Mouse (Mus musculus): ENCODE measurements around the gene Ddn. TPM values are rescaled to one million over a fixed set of nuclear protein-coding genes. Genes with fewer than 3 reads are reported as not detected.

The Ddn gene
- polyA plus RNA-seq, 1 experiment from 2014 or later, result 0.05 TPM

- under 1% methylated on average over 23 of the region's 23 CpGs for WGBS
- 0 out of 2 replicates have a peak, but pooled peaks cover 2% of the 10 kb centered on the region for H3K9me3 ChIP-seq (replicated peaks)
- ATAC-seq, result no peak
- H3K27me3 ChIP-seq, result peaks cover 99% of the 10 kb centered on the region
- H3K27ac ChIP-seq, result no peak overlapping the region
- H3K9ac ChIP-seq, result no peak overlapping the region
- H3K36me3 ChIP-seq (ENCODE audit: poor library complexity, severe bottlenecking), result no peaks in the 10 kb centered on the region
- 0 out of 2 replicates have a peak overlapping the region, but pooled peaks have one; percentile 2 for H3K4me3 ChIP-seq
- H3K4me1 ChIP-seq, result peaks cover 23% of the 10 kb centered on the region
- H3K4me2 ChIP-seq, result no peak overlapping the region
These were observed 18.5 kb downstream of the Ddn start for GRCm38 (mm10) chr15:98790761-98791160.

GRCm38 (mm10) chr15:98789661-98790535 lies 19.4 kb downstream of the Ddn start, which contains the start of gene Wnt1:
Gene Wnt1 (plus strand): TSS chr15:98789857.
- no peak for ATAC-seq
- Histone ChIP-seq H3K9ac (no peak within 1 kb of the TSS), H3K9me3 (replicated peaks) (0 out of 2 replicates have a peak, but pooled peaks cover 4% of the 10 kb centered on the region), H3K27ac (no peak within 1 kb of the TSS), H3K36me3 (ENCODE audit: poor library complexity, severe bottlenecking) (no peaks in the 10 kb centered on the region), H3K4me1 (peaks cover 23% of the 10 kb centered on the region), H3K4me3 (no peak within 1 kb of the TSS; the same call in 1 of the 2 replicates), H3K27me3 (peaks cover 99% of the 10 kb centered on the region), H3K4me2 (no peak within 1 kb of the TSS; the same call in 1 of the 2 replicates)
- under 1% methylated on average over 49 of the region's 51 CpGs for WGBS

- no peak overlapping the region for H3K4me3 ChIP-seq
- 11% methylated on average over 24 of the region's 24 CpGs for WGBS
These were observed 20.2 kb downstream of the Ddn start for GRCm38 (mm10) chr15:98788972-98789660.

GRCm38 (mm10) chr15:98787930-98788329 lies 21.4 kb downstream of the Ddn start:
- WGBS, result 31% methylated on average over 4 of the region's 4 CpGs
- Histone ChIP-seq H3K4me2 (no peak overlapping the region), H3K27ac (no peak overlapping the region), H3K4me1 (peaks cover 19% of the 10 kb centered on the region), H3K9ac (no peak overlapping the region), H3K27me3 (peaks cover 95% of the 10 kb centered on the region), H3K36me3 (ENCODE audit: poor library complexity, severe bottlenecking) (no peaks in the 10 kb centered on the region), H3K9me3 (replicated peaks) (0 out of 2 replicates have a peak, but pooled peaks cover 4% of the 10 kb centered on the region), H3K4me3 (no peak overlapping the region)
- ATAC-seq, result no peak

More at GRCm38 (mm10) chr15:98788972-98789660, 20.2 kb downstream of the Ddn start:
- Histone ChIP-seq H3K36me3 (ENCODE audit: poor library complexity, severe bottlenecking) (no peaks in the 10 kb centered on the region), H3K4me2 (no peak overlapping the region), H3K9me3 (replicated peaks) (0 out of 2 replicates have a peak, but pooled peaks cover 4% of the 10 kb centered on the region), H3K4me1 (peaks cover 23% of the 10 kb centered on the region), H3K9ac (no peak overlapping the region), H3K27me3 (peaks cover 99% of the 10 kb centered on the region), H3K27ac (no peak overlapping the region)
- ATAC-seq, result no peak

GRCm38 (mm10) chr15:98785744-98786143 lies 23.5 kb downstream of the Ddn start:
- Histone ChIP-seq H3K9me3 (replicated peaks) (0 out of 2 replicates have a peak, but pooled peaks cover 4% of the 10 kb centered on the region), H3K4me2 (no peak overlapping the region), H3K27me3 (peaks cover 93% of the 10 kb centered on the region), H3K9ac (no peak overlapping the region), H3K4me1 (peaks cover 9% of the 10 kb centered on the region; the same call in 1 of the 2 replicates), H3K27ac (no peak overlapping the region), H3K4me3 (no peak overlapping the region), H3K36me3 (ENCODE audit: poor library complexity, severe bottlenecking) (no peaks in the 10 kb centered on the region)
- ATAC-seq, result no peak
- 39% methylated on average over 7 of the region's 7 CpGs for WGBS

GRCm38 (mm10) chr15:98781166-98781565 lies 28.1 kb downstream of the Ddn start:
- no peak overlapping the region for H3K27ac ChIP-seq
- no peak for ATAC-seq
- WGBS, result 22% methylated on average over 6 of the region's 6 CpGs
- no peak overlapping the region for H3K9ac ChIP-seq
- peaks cover 93% of the 10 kb centered on the region for H3K27me3 ChIP-seq
- no peak overlapping the region for H3K4me2 ChIP-seq
- no peaks in the 10 kb centered on the region for H3K36me3 ChIP-seq (ENCODE audit: poor library complexity, severe bottlenecking)
- H3K4me1 ChIP-seq, result peaks cover 22% of the 10 kb centered on the region
- no peak overlapping the region for H3K4me3 ChIP-seq
- 0 out of 2 replicates have a peak, but pooled peaks cover 4% of the 10 kb centered on the region for H3K9me3 ChIP-seq (replicated peaks)

GRCm38 (mm10) chr15:98780573-98780972 lies 28.7 kb downstream of the Ddn start:
- no peak overlapping the region for H3K4me2 ChIP-seq
- WGBS, result 3% methylated on average over 13 of the region's 13 CpGs
- no peak for ATAC-seq
- no peak overlapping the region for H3K27ac ChIP-seq
- no peaks in the 10 kb centered on the region for H3K36me3 ChIP-seq (ENCODE audit: poor library complexity, severe bottlenecking)
- H3K4me1 ChIP-seq, result peaks cover 28% of the 10 kb centered on the region
- no peak overlapping the region for H3K4me3 ChIP-seq
- 0 out of 2 replicates have a peak, but pooled peaks cover under 1% of the 10 kb centered on the region for H3K9me3 ChIP-seq (replicated peaks)
- H3K27me3 ChIP-seq, result peaks cover 94% of the 10 kb centered on the region
- H3K9ac ChIP-seq, result no peak overlapping the region

- Histone ChIP-seq H3K4me1 (peaks cover 29% of the 10 kb centered on the region), H3K9me3 (replicated peaks) (no peaks in the 10 kb centered on the region), H3K27ac (no peak overlapping the region), H3K27me3 (peaks cover 94% of the 10 kb centered on the region), H3K36me3 (ENCODE audit: poor library complexity, severe bottlenecking) (no peaks in the 10 kb centered on the region), H3K4me2 (no peak overlapping the region), H3K9ac (no peak overlapping the region), H3K4me3 (no peak overlapping the region)
- WGBS, result 3% methylated on average over 8 of the region's 8 CpGs
- no peak for ATAC-seq
These were observed 29.2 kb downstream of the Ddn start for GRCm38 (mm10) chr15:98780075-98780474.

- Histone ChIP-seq H3K36me3 (ENCODE audit: poor library complexity, severe bottlenecking) (no peaks in the 10 kb centered on the region), H3K27ac (no peak overlapping the region), H3K4me3 (no peak overlapping the region), H3K27me3 (peaks cover 94% of the 10 kb centered on the region), H3K9me3 (replicated peaks) (no peaks in the 10 kb centered on the region), H3K9ac (no peak overlapping the region), H3K4me2 (no peak overlapping the region), H3K4me1 (peaks cover 29% of the 10 kb centered on the region)
- ATAC-seq, result no peak
- WGBS, result 0% methylated on average over 8 of the region's 11 CpGs
These were observed 30.5 kb downstream of the Ddn start for GRCm38 (mm10) chr15:98778806-98779205.

GRCm38 (mm10) chr15:98778191-98778770 lies 31.0 kb downstream of the Ddn start:
- Histone ChIP-seq H3K4me1 (peaks cover 29% of the 10 kb centered on the region), H3K4me2 (peak overlapping the region; percentile 43), H3K36me3 (ENCODE audit: poor library complexity, severe bottlenecking) (no peaks in the 10 kb centered on the region), H3K9ac (no peak overlapping the region), H3K27me3 (peaks cover 99% of the 10 kb centered on the region), H3K27ac (no peak overlapping the region), H3K4me3 (peak overlapping the region; percentile 26), H3K9me3 (replicated peaks) (no peaks in the 10 kb centered on the region)
- no peak for ATAC-seq
- 1% methylated on average over 25 of the region's 25 CpGs for WGBS

GRCm38 (mm10) chr15:98777762-98778161 lies 31.5 kb downstream of the Ddn start, which contains the start of gene Wnt10b:
Gene Wnt10b (minus strand): TSS chr15:98778150.
- Histone ChIP-seq H3K4me1 (peaks cover 31% of the 10 kb centered on the region), H3K4me2 (peak within 1 kb of the TSS; percentile 43), H3K9me3 (replicated peaks) (no peaks in the 10 kb centered on the region), H3K4me3 (peak within 1 kb of the TSS; percentile 26), H3K36me3 (ENCODE audit: poor library complexity, severe bottlenecking) (no peaks in the 10 kb centered on the region), H3K9ac (peak within 1 kb of the TSS; percentile 34; the same call in 1 of the 2 replicates), H3K27ac (no peak within 1 kb of the TSS), H3K27me3 (peaks cover 99% of the 10 kb centered on the region)
- 0% methylated on average over 32 of the region's 33 CpGs for WGBS
- ATAC-seq, result no peak
